Mouse (Mus musculus): ENCODE measurements around the gene Galnt17.

Gene Galnt17

DNA sequence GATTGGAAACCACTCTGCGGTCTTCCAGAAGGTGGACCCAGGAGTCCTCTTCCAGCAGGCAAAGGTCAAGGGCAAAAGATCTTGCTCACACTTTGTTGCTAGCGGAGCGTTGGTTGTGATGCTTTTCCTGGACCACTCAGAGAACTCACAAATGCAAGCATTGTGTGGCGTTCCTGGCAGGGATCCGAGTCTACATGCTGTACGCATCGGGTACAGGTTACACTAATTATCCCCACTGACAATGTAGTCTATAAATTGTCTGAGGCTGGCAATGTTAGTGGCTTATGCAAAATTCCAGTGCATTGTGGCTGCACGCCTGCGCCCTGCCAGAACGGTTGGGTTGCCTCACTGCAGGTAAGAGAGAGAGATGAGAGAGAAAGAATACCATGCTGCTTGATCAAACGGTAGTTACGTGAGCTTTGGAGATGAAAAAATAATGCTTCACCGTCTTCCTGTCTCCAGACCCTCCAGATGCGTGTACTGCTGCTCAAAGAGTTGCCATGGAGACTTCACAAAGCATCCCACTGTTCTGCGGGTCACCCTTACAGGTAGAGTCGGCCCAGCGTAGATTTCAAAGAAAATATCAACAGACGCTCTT, 285.8 kb downstream of the Galnt17 start:
- no peak for DNase-seq (ENCODE audit: low spot score in 2 of 2)

- no peak for DNase-seq (ENCODE audit: low spot score in 2 of 2)
These were observed 287.4 kb downstream of the Galnt17 start for GRCm38 (mm10) chr5:131020936-131021335.

- DNase-seq (ENCODE audit: low spot score in 2 of 2) = no peak
These were observed 288.8 kb downstream of the Galnt17 start for GRCm38 (mm10) chr5:131019346-131019965.

GRCm38 (mm10) chr5:131016066-131016465, 292.2 kb downstream of the Galnt17 start:
- DNase-seq (ENCODE audit: low spot score in 2 of 2) = no peak

- no peak for DNase-seq (ENCODE audit: low spot score in 2 of 2)
These were observed 293.0 kb downstream of the Galnt17 start for GRCm38 (mm10) chr5:131015341-131015740.

GRCm38 (mm10) chr5:131013816-131014215, 294.5 kb downstream of the Galnt17 start:
- no peak for DNase-seq (ENCODE audit: low spot score in 2 of 2)

GRCm38 (mm10) chr5:131013101-131013500, 295.2 kb downstream of the Galnt17 start:
- DNase-seq (ENCODE audit: low spot score in 2 of 2) = no peak

DNA sequence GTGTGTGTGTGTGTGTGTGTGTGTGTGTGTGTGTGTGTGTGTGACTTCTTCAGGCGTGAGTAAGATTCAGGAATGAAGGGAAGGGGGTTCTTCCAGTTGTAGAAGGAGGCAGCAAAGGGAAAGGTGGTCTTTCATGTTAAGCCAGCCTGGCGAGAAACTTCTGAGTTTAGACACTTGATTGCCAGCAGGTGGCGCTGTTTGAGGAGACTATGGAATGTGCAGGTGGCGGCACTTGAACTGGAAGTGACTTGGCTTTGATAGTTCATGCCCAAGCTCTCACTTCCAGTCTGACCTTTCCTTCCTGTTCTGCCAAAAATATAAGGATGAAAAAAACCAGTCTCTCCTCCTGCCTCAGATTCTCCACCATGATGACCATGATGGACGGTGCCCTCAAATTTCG, 298.8 kb downstream of the Galnt17 start:
- DNase-seq (ENCODE audit: low spot score in 2 of 2) = no peak

DNA sequence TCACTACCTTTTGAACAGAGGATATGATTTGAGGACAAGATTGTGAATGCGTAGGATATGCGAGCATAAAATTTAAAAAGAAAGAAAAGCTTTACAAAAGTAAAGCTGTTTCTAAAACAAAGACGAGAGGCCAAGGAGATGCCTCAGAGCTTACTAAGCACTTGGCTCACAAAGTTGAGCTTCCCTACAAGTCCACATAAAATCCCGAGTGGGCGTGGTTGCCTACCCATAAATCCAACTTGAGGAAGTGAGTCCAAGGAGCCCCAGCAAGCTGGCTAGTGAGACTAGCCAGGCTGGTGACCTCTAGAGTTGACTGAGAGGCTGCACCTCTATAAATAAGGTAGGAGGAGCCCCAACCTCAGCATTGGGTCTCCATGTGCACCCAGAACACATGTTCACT, 299.8 kb downstream of the Galnt17 start:
- DNase-seq (ENCODE audit: low spot score in 2 of 2) = no peak

- DNase-seq (ENCODE audit: low spot score in 2 of 2) = peak in 1 of 2 experiments; percentile 45
These were observed 300.3 kb downstream of the Galnt17 start for GRCm38 (mm10) chr5:131007871-131008505.

- DNase-seq (ENCODE audit: low spot score in 2 of 2) = peak; percentile 67
These were observed 301.1 kb downstream of the Galnt17 start for GRCm38 (mm10) chr5:131007198-131007597.

GRCm38 (mm10) chr5:131006524-131006923, 301.8 kb downstream of the Galnt17 start:
- DNase-seq (ENCODE audit: low spot score in 2 of 2) = peak in 1 of 2 experiments; percentile 21

DNA sequence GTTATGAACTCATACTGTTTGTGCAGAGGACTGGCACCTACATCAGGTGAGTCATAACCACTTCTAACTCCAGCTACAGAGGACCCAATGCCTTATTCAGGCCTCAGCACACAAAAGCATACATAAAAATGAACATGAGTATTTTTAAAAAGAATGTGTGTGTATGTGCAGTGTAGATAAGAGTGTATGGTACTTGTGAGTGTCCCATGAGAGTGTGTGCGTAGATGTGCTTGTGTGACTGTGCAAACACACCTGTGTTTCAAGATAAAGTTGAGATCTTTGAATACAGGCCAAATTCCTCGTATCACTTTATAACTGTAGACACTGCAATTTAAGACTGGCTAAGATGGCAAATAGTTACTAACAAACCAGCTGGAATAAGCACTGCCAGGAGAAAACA, 307.7 kb downstream of the Galnt17 start:
- DNase-seq (ENCODE audit: low spot score in 2 of 2) = no peak

GRCm38 (mm10) chr5:130979321-130979720, 329.0 kb downstream of the Galnt17 start:
- DNase-seq (ENCODE audit: low spot score in 2 of 2) = no peak

GRCm38 (mm10) chr5:130978871-130979270, 329.4 kb downstream of the Galnt17 start:
- DNase-seq (ENCODE audit: low spot score in 2 of 2) = no peak

GRCm38 (mm10) chr5:130977999-130978398, 330.3 kb downstream of the Galnt17 start:
- no peak for DNase-seq (ENCODE audit: low spot score in 2 of 2)

DNA sequence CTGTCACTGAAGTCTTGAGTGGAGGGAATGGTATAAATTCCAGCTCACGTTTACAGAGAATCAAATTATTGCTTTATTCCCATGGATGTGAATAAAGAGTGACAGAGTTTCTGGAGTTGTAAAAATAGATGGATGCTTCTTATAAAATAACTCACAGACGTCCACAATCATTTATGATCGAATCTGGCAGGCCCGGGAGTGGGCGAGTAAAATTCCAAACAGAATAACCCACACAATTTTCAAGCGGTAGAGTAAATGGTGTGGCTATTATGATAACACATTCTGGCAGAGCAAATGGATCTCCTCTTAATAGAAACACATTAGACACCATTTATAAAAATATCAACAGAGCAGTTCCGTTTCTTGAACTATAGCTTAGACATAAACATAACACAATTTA, 355.9 kb downstream of the Galnt17 start:
- DNase-seq (ENCODE audit: low spot score in 2 of 2) = no peak

- no peak for DNase-seq (ENCODE audit: low spot score in 2 of 2)
These were observed 357.4 kb downstream of the Galnt17 start for GRCm38 (mm10) chr5:130950894-130951400.

DNA sequence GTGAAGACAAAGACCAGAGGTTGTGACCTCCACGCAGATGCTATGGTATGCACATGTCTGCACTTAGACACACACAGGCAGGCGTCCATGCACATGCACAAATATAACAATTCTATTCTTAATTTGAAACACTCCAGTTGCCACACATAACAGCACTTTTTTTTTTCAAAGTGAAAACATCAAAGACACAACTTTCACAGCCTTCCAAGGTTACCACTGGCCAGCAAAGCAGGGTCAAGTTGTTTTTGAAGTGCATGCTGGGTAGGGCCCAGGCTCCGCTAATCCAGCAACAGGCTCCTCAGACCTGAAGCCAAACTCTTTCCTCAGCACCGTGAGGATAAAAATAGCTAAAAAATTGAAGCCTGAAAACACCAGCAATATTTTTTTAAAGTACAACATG, 357.9 kb downstream of the Galnt17 start:
- no peak for DNase-seq (ENCODE audit: low spot score in 2 of 2)

GRCm38 (mm10) chr5:130949710-130950109, 358.6 kb downstream of the Galnt17 start:
- DNase-seq (ENCODE audit: low spot score in 2 of 2) = no peak

DNA sequence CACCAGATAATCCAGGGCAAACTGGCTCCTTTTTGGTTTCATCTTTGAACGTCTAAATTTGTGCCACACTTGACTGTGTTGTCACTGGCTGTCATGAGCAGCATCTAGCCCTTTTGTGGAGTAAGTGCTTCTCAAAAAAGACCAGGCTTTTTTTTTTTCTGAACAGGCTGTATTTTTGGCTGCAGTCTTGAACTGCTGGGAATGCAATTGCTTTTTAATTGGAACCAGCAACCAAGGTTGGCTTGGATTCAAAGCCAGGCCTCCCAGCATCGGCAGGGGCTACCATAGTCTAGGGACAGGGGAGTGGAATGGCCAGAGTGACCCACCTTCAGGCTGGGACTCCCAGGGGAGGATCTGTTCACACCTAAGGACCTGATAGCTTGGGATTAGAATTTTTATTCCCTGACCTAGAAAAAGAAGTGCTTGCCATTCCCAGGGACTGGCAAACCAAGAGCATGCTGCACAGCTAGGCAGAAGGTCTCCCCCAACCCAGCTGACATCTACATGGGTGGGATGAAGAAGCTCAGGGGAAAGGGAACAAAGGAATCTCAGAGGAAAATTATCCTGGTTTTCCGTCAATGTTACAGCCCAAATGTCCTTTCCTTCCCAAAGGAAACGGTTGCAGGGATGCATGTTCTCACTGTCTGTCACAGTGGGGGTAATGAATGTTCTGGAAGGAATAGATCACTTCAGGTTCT, 369.2 kb downstream of the Galnt17 start:
- DNase-seq (ENCODE audit: low spot score in 2 of 2) = peak; percentile 32 to 57

DNA sequence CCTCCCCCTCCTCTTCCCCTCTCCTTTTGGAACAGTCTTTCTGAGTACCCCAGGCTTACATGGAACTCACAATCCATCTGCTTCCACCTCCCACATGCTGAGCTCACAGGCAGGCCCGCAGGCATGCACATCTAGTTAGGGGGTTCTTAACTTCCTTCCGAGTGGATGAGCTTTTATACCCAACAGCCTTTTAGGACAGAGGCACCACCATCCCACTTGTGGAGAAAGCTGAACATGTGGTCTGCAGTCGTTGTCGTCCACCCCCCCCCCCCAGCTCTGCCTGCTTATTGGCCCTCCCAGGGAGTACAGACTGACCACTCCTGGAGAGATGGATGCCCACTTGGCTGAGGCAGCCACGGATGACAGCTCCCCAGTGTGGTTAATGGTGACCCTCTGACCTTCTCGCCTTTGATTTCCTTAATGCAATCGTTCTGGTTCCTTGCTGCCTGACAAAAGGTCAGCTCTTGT, 370.0 kb downstream of the Galnt17 start:
- peak; percentile 29 to 50 for DNase-seq (ENCODE audit: low spot score in 2 of 2)

All from frontal cortex, postnatal 36 days (tissue).